Mouse (Mus musculus): ENCODE results near the gene Ttc28. TPM values are rescaled to one million over a fixed set of nuclear protein-coding genes. Genes with fewer than 3 reads are reported as not detected.

Gene Ttc28
- polyA plus RNA-seq, 1 experiment from 2014 or later: 0.95 TPM

DNA sequence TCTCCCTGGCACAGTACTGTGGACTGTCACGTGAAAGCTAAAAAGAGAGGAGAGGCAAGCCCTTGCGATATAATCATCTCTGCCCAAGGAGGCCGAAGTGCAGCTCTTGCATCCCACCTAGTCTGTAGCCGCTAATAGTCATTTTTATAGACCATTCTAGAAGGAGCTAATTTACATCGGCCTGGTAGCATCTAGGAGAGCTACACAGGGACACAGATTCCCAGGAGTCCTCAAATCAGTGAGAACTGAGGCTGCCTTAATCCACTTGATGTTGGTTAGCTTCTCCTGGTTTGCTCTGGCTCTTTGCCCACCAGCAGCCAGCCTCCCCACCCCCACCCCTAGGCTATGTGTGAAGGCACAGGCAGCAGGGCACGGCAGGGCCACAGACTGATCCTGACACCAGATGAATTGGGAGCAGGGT is 193.7 kb downstream of the Ttc28 start:
- ATAC-seq (ENCODE audit: low read depth): no peak

DNA sequence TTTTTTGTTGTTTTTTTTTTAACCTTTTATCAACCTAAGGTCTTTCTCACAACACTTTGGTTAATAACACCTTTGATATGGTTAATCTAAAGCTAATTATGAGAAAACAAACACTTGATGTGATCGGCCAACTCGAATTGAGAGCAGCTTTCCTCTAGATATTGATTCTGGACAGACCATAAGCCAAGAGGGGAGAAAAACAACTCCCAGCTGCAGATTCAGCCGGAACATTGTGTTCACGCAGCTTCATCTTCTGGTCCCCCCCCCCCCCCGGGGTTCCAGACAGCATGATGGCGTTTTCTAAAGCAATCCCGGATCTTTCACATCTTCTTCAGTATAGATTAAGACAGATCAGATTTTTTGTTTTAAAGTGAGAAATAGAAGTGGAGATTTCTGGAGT is 194.4 kb downstream of the Ttc28 start:
- Histone ChIP-seq H3K9me3 (replicated peaks) (no peaks in the 10 kb centered on the region), H3K4me1 (replicated peaks) (0 out of 2 replicates have a peak, but pooled peaks cover 4% of the 10 kb centered on the region), H3K27ac (no peak overlapping the region), H3K9ac (no peak overlapping the region), H3K27me3 (no peaks in the 10 kb centered on the region), H3K4me3 (replicated peaks) (no peak overlapping the region), H3K36me3 (no peaks in the 10 kb centered on the region), H3K4me2 (no peak overlapping the region)
- ATAC-seq (ENCODE audit: low read depth) (no peak), DNase-seq (no peak)
- 53% methylated on average over 7 of the region's 7 CpGs for WGBS (ENCODE audit: insufficient replicate concordance)

More for the DNA sequence above, 193.7 kb downstream of the Ttc28 start:
- Histone ChIP-seq H3K27ac (no peak overlapping the region), H3K27me3 (no peaks in the 10 kb centered on the region), H3K9me3 (replicated peaks) (no peaks in the 10 kb centered on the region), H3K4me1 (replicated peaks) (0 out of 2 replicates have a peak, but pooled peaks cover 4% of the 10 kb centered on the region), H3K36me3 (no peaks in the 10 kb centered on the region), H3K4me3 (replicated peaks) (no peak overlapping the region), H3K9ac (no peak overlapping the region), H3K4me2 (no peak overlapping the region)
- DNase-seq: no peak
- 63% methylated on average over 6 of the region's 6 CpGs for WGBS (ENCODE audit: insufficient replicate concordance)

DNA sequence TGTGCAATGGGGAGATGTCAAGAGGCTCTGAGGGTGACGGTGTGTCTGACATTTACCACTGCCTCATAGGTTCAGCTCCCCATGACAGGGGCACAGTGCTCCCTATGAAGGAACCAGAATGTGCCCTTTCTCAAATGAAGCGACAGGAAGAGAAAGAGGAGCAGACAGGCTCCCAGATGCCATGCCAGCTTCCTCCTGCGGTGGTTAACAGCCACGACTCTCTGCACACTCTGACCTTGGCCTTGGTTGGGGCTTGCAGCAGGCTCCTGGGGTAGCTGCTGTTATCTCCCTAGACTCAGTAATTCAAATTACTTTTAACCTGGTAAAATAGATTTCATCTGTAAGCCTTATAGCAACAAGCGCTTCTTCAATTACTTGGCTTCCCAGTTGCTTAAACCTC is 196.2 kb downstream of the Ttc28 start:
- H3K4me1 ChIP-seq (replicated peaks): 0 out of 2 replicates have a peak, but pooled peaks cover 4% of the 10 kb centered on the region
- DNase-seq: no peak
- no peak overlapping the region for H3K4me2 ChIP-seq
- no peaks in the 10 kb centered on the region for H3K36me3 ChIP-seq
- 36% methylated on average over 5 of the region's 5 CpGs for WGBS (ENCODE audit: insufficient replicate concordance)
- H3K4me3 ChIP-seq (replicated peaks): no peak overlapping the region
- no peak for ATAC-seq (ENCODE audit: low read depth)
- no peaks in the 10 kb centered on the region for H3K27me3 ChIP-seq
- no peaks in the 10 kb centered on the region for H3K9me3 ChIP-seq (replicated peaks)
- H3K27ac ChIP-seq: no peak overlapping the region
- no peak overlapping the region for H3K9ac ChIP-seq

DNA sequence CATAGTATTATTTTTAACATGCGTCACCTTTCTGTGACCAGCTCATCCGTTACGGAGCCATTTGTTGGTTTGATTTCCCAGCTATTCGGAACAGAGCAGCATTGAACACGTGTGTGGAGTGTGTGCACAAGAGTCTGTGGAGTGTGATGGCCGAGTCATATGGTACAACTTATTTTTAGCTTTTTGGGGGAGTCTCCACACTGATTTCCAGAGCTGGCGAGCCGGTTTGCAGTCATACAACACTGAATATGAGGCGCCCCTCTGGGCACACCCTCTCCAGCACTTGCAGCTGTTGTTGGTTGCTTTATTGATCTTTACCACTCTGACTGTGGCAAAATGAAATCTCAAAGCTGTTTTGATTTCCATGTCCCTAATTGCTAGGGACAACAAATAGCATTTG is 197.7 kb downstream of the Ttc28 start:
- 71% methylated on average over 9 of the region's 9 CpGs for WGBS (ENCODE audit: insufficient replicate concordance)
- ATAC-seq (ENCODE audit: low read depth): no peak

DNA sequence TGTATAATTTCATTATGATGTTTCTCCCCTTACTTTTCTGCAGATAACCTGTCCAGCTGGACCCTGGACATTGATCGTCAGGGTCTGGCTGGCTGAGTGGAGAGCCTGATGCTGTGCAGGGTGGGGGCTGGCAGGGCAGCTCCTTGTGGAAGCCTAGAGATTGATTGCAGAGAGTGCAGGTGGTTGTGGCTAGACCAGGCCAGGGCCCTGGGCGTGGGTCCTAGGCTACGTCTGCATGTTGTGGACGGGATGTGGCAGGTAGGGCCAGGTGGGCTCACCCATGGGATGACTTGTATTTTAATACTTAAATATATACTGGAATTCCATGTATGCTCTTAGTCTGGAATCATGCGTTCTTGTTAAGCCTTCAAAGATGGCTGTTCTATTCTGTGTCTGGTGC is 201.0 kb downstream of the Ttc28 start:
- WGBS (ENCODE audit: insufficient replicate concordance): 53% methylated on average over 5 of the region's 5 CpGs
- ATAC-seq (ENCODE audit: low read depth): no peak
- DNase-seq: no peak
- no peaks in the 10 kb centered on the region for H3K9me3 ChIP-seq (replicated peaks)
- no peak overlapping the region for H3K27ac ChIP-seq
- H3K4me1 ChIP-seq (replicated peaks): no peaks in the 10 kb centered on the region
- H3K27me3 ChIP-seq: no peaks in the 10 kb centered on the region
- H3K4me2 ChIP-seq: no peak overlapping the region
- no peaks in the 10 kb centered on the region for H3K36me3 ChIP-seq
- no peak overlapping the region for H3K9ac ChIP-seq
- H3K4me3 ChIP-seq (replicated peaks): no peak overlapping the region

More for the DNA sequence above, 197.7 kb downstream of the Ttc28 start:
- H3K27me3 ChIP-seq: no peaks in the 10 kb centered on the region
- H3K27ac ChIP-seq: no peak overlapping the region
- H3K4me1 ChIP-seq (replicated peaks): 0 out of 2 replicates have a peak, but pooled peaks cover 4% of the 10 kb centered on the region
- H3K36me3 ChIP-seq: no peaks in the 10 kb centered on the region
- DNase-seq: no peak
- no peak overlapping the region for H3K4me3 ChIP-seq (replicated peaks)
- H3K9me3 ChIP-seq (replicated peaks): no peaks in the 10 kb centered on the region
- H3K9ac ChIP-seq: no peak overlapping the region
- no peak overlapping the region for H3K4me2 ChIP-seq

DNA sequence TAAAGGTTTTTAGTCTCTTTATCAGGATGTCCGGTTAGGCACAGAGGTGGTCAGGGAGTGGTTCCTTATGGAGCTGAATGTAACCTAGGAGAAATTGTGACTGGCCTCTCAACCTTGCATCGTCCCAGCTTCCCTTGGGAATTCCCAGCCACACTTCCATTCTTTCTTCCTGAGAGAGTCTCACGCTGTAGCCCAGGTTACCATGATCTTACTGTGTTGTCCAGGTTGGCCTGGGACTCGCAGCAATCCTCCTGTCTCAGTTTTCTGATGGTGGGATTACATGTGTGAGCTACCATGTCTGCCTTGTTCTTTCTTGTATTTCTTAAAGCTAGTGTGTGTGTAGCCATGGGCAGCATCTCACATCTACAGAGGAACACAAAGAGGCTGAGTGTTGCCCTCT is 206.2 kb downstream of the Ttc28 start:
- H3K4me3 ChIP-seq (replicated peaks): no peak overlapping the region
- H3K27me3 ChIP-seq: no peaks in the 10 kb centered on the region
- no peak for ATAC-seq (ENCODE audit: low read depth)
- H3K4me1 ChIP-seq (replicated peaks): no peaks in the 10 kb centered on the region
- DNase-seq: no peak
- no peaks in the 10 kb centered on the region for H3K9me3 ChIP-seq (replicated peaks)
- no peak overlapping the region for H3K9ac ChIP-seq
- no peak overlapping the region for H3K4me2 ChIP-seq
- 72% methylated on average over 4 of the region's 4 CpGs for WGBS (ENCODE audit: insufficient replicate concordance)
- H3K36me3 ChIP-seq: no peaks in the 10 kb centered on the region
- no peak overlapping the region for H3K27ac ChIP-seq

DNA sequence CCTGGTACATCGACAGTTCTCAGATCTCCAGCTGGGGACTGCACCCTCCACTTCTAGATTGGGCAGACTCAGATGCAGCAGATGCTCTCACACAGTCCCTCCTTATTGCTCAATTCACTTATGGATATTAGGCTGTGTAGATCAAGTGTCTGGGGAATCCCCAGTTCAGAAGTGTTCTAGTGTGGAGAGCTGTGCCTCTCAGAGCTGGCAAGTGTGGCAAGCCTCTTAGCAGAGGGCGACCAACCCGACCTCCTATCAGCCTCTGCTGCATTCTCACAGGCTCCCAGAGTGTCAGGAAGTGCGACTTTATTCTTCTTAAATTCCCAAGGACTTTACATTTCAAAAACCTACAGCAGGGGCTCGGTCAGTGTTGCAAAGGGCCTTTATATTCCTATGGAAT is 217.1 kb downstream of the Ttc28 start:
- Histone ChIP-seq H3K4me3 (replicated peaks) (no peak overlapping the region), H3K9me3 (replicated peaks) (no peaks in the 10 kb centered on the region), H3K9ac (no peak overlapping the region), H3K4me1 (replicated peaks) (peaks cover 15% of the 10 kb centered on the region; the same call in 1 of the 2 replicates), H3K27ac (no peak overlapping the region), H3K27me3 (no peaks in the 10 kb centered on the region), H3K36me3 (no peaks in the 10 kb centered on the region), H3K4me2 (no peak overlapping the region)
- DNase-seq: no peak
- no peak for ATAC-seq (ENCODE audit: low read depth)
- 48% methylated on average over 5 of the region's 5 CpGs for WGBS (ENCODE audit: insufficient replicate concordance)

DNA sequence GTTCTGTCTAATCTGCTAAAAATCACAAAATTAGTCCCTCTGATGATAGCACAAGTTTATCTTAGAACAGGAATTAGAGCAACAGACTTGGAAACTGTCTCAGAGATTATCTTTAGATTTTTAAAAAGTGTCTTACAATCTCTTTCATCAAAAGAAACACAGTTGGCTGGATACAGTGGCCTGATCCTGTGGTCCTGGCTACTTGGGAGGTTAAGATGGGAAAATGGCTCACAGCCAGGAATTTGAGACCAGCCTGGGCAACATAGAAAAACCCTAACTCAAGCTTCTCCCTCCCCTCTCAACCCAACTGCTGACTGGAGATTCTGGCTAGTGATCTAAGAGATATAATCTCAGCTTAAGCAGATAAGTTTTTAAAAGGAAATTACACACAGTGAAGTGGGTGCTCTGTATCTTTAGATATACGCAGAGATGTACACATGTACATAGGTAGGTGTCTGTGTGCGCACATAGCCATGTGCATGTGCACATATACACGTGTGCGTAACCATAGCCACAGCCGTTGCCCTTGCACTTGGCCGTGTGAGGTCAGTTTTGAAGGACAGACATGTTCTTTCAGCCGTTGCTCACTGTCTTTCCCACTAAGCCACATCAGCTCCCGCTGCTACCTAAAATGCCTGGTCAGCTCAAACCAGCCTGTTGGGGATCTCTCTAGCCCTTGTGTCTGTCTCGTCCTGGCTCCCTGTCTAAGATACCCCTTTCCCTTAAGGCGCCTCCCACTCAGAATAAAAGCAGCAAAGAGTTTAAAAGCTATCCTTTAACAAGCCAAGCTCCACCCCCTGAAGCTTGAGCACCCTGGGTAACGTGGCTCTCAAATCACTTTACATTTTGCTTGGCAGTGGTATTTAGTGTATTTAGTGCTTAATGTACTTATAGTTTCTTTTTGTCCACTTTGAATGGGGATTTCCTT is 217.9 kb downstream of the Ttc28 start:
- WGBS (ENCODE audit: insufficient replicate concordance): 67% methylated on average over 11 of the region's 11 CpGs

DNA sequence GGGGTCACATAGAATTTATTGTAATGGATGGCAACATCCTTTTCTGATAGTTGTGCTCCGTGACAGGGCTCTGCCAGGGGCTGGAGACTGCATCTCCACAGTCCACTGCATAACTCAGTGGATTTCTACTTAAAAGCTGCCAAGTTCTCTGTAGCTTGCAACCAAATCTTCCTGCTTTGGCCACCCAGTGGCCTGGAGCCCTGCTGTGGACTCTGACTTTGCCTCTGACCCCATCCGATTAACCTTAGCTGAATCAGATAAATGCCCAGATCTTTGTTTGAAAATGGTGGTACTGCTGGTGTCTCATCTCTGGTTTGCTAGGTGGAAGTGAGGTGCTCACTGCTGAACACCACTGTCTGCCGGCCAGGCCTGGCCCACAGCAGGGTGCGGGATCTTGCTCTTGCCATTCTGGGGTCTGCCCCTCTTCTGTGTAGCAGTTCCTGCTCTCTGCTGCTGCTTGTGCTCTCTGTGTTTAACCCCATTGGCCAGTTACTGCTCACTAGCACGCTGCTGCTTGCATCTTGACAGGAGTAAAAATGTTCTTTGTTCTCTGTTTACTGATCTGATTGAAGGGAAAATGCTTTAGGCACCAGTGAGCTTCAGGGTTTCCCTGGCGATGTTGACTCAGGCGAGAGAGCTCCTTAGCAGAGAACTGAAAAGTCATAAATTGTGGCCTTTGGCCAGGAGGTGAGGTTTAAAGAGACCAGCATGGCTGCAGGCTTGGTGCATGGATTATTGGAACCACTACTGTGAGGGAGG is 219.1 kb downstream of the Ttc28 start:
- WGBS (ENCODE audit: insufficient replicate concordance): 55% methylated on average over 7 of the region's 7 CpGs
- Histone ChIP-seq H3K36me3 (no peaks in the 10 kb centered on the region), H3K27ac (no peak overlapping the region), H3K4me3 (replicated peaks) (no peak overlapping the region), H3K4me2 (no peak overlapping the region), H3K9me3 (replicated peaks) (no peaks in the 10 kb centered on the region), H3K9ac (no peak overlapping the region), H3K4me1 (replicated peaks) (peaks cover 15% of the 10 kb centered on the region; the same call in 1 of the 2 replicates), H3K27me3 (no peaks in the 10 kb centered on the region)
- ATAC-seq (ENCODE audit: low read depth) (no peak), DNase-seq (no peak)

More for the DNA sequence above, 217.9 kb downstream of the Ttc28 start:
- Histone ChIP-seq H3K9me3 (replicated peaks) (no peaks in the 10 kb centered on the region), H3K4me1 (replicated peaks) (peaks cover 15% of the 10 kb centered on the region; the same call in 1 of the 2 replicates), H3K4me3 (replicated peaks) (no peak overlapping the region), H3K4me2 (no peak overlapping the region), H3K36me3 (no peaks in the 10 kb centered on the region), H3K9ac (no peak overlapping the region), H3K27me3 (no peaks in the 10 kb centered on the region), H3K27ac (no peak overlapping the region)
- no peak for DNase-seq
- no peak for ATAC-seq (ENCODE audit: low read depth)

DNA sequence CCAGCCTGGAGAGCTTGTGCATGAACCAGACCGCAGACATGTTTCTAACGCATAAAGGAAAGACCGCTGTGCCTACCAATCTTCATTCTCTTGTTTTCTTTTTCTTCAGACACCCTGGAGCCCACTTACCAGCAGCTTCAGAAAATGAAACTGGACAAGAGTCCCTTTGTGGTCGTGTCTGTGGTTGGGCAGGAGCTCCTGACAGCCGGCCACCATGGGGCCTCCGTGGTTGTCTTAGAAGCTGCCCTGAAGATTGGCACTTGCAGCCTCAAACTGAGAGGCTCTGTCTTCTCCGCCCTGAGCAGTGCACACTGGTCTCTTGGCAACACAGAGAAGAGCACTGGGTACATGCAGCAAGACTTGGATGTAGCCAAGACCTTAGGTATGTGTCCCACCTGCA is 221.0 kb downstream of the Ttc28 start:
- no peaks in the 10 kb centered on the region for H3K27me3 ChIP-seq
- no peak overlapping the region for H3K4me2 ChIP-seq
- H3K9ac ChIP-seq: no peak overlapping the region
- no peak for DNase-seq
- WGBS (ENCODE audit: insufficient replicate concordance): 51% methylated on average over 7 of the region's 7 CpGs
- no peaks in the 10 kb centered on the region for H3K36me3 ChIP-seq
- H3K9me3 ChIP-seq (replicated peaks): no peaks in the 10 kb centered on the region
- ATAC-seq (ENCODE audit: low read depth): no peak
- H3K27ac ChIP-seq: no peak overlapping the region
- H3K4me1 ChIP-seq (replicated peaks): peaks cover 19% of the 10 kb centered on the region; the same call in 1 of the 2 replicates
- no peak overlapping the region for H3K4me3 ChIP-seq (replicated peaks)

DNA sequence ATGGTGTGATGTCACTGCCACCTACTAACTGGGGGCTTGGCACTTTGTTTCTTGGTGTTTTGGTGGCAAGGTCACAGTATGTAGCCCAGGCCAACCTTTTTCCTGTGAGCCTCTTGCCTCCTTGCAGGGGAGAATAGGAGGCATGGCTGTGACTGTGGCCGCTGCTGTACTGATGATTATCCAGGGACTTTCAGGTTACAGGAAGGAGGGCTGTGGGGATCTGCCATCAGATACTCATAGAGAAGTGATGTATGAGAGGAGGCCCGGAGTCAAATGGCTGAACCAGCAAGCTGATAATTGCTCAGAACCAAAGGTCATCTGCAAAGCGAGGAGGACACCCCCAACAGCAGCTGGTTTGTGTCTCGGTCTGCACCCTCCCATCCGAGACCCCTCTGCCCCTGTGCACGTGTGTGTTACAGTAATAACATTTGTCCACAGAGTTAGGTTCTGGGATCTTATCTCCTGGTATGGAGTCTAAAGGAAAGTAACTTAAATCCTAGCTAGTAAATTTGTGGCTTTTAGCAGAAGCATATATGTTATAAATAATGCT is 221.9 kb downstream of the Ttc28 start:
- ATAC-seq (ENCODE audit: low read depth) (no peak), DNase-seq (no peak)
- H3K4me2 ChIP-seq: no peak overlapping the region
- no peak overlapping the region for H3K27ac ChIP-seq
- H3K4me1 ChIP-seq (replicated peaks): peaks cover 19% of the 10 kb centered on the region; the same call in 1 of the 2 replicates
- H3K4me3 ChIP-seq (replicated peaks): no peak overlapping the region
- 60% methylated on average over 6 of the region's 6 CpGs for WGBS (ENCODE audit: insufficient replicate concordance)
- no peak overlapping the region for H3K9ac ChIP-seq
- no peaks in the 10 kb centered on the region for H3K27me3 ChIP-seq
- H3K36me3 ChIP-seq: no peaks in the 10 kb centered on the region
- H3K9me3 ChIP-seq (replicated peaks): no peaks in the 10 kb centered on the region
